Mouse (Mus musculus) limb, embryonic 14.5 days (tissue): ENCODE results near the gene Dio2. TPM values are rescaled to one million over a fixed set of nuclear protein-coding genes. Genes with fewer than 3 reads are reported as not detected.

Experiments used
- ATAC-seq: fragments of 200-750 bp; cut with Nextera tagmentation; 2 replicates; pipeline ENCODE4 v1.8.0; 2017; ENCODE audit warnings: low read depth, moderate number of reproducible peaks, moderate TSS enrichment; ENCODE audit not compliant: low FRiP score
- DNase-seq: peaks from one replicate; pipeline ENCODE4 v3.0.0-alpha.2; 2015; ENCODE audit warnings: low spot score
- H3K27ac ChIP-seq: fragments of 300-500 bp; sonication (generic); replicated peaks from 2 replicates; pipeline ENCODE4 v1.5.1; 2014; ENCODE audit warnings: low read depth, mild to moderate bottlenecking, low read length, moderate library complexity, mixed read lengths
- H3K27me3 ChIP-seq: fragments of 300-500 bp; sonication (generic); 2 replicates; pipeline ENCODE4 v1.6.1; 2014; ENCODE audit warnings: low read length, mixed read lengths; ENCODE audit not compliant: control insufficient read depth, insufficient read depth
- H3K36me3 ChIP-seq: fragments of 300-500 bp; sonication (generic); 2 replicates; pipeline ENCODE4 v1.6.1; 2014; ENCODE audit warnings: mild to moderate bottlenecking, low read length, moderate library complexity, mixed read lengths; ENCODE audit not compliant: control insufficient read depth, insufficient read depth
- H3K4me1 ChIP-seq: fragments of 300-500 bp; sonication (generic); 2 replicates; pipeline ENCODE4 v1.6.1; 2014; ENCODE audit warnings: antibody characterized with exemption, low read length, mixed read lengths; ENCODE audit not compliant: control insufficient read depth, insufficient read depth
- H3K4me2 ChIP-seq: fragments of 300-500 bp; sonication (generic); replicated peaks from 2 replicates; pipeline ENCODE4 v1.6.1; 2014; ENCODE audit warnings: low read depth, mild to moderate bottlenecking, low read length, moderate library complexity; ENCODE audit not compliant: severe bottlenecking
- H3K4me3 ChIP-seq: fragments of 300-500 bp; sonication (generic); replicated peaks from 2 replicates; pipeline ENCODE4 v1.5.1; 2014; ENCODE audit warnings: low read length
- H3K9ac ChIP-seq: fragments of 300-500 bp; sonication (generic); 2 replicates; pipeline ENCODE4 v1.6.1; 2014; ENCODE audit warnings: mild to moderate bottlenecking, low read depth, low read length, moderate library complexity; ENCODE audit not compliant: severe bottlenecking
- H3K9me3 ChIP-seq: fragments of 300-500 bp; sonication (generic); 2 replicates; pipeline ENCODE4 v1.6.1; 2016; ENCODE audit warnings: low read length; ENCODE audit not compliant: control insufficient read depth
- POLR2A ChIP-seq: fragments of 200-500 bp; IDR thresholded peaks from 2 replicates; pipeline ENCODE4 v1.8.0; 2012; ENCODE audit warnings: inconsistent platforms, mild to moderate bottlenecking, moderate library complexity, borderline replicate concordance; ENCODE audit not compliant: insufficient read depth, insufficient read length; ENCODE audit errors: extremely low read depth
- WGBS: fragments of 180-500 bp; shearing (Covaris S2); extraction: QIAGEN DNeasy Blood & Tissue Kit; methylation state at CpG from one replicate; pipeline ENCODE4 v1.1.7; 2014; 5-methylcytosine and 5-hydroxymethylcytosine counted together
- polyA plus RNA-seq, 2 experiments: library from polyadenylated mRNA; depleted of rRNA in 1 of 2; stranded (reverse) in 1 of 2; unstranded in 1 of 2; fragments of >200 nt; fragmentation: Nextera tagmentation in 1 of 2; extraction: Ambion mirVana in 1 of 2; gene quantifications; 2 replicates each; pipeline versions ENCODE4 v1.2.1 to v1.2.3; 2012 to 2014

Dio2 gene
- polyA plus RNA-seq, 2 experiments = 0.50 to 0.58 TPM

GRCm38 (mm10) chr12:90724644-90725043 lies 13.6 kb downstream of the Dio2 start:
- 88% methylated on average over 11 of the region's 11 CpGs for WGBS
- no peak overlapping the region for H3K4me2 ChIP-seq
- no peak overlapping the region for H3K27ac ChIP-seq
- no peaks in the 10 kb centered on the region for H3K36me3 ChIP-seq
- no peak for DNase-seq
- H3K27me3 ChIP-seq = no peaks in the 10 kb centered on the region
- no peak overlapping the region for H3K4me3 ChIP-seq
- H3K9ac ChIP-seq = no peak overlapping the region
- no peak for ATAC-seq
- H3K4me1 ChIP-seq = peaks cover 2% of the 10 kb centered on the region; the same call in 1 of the 2 replicates
- no peak for TF ChIP-seq POLR2A
- H3K9me3 ChIP-seq = no peaks in the 10 kb centered on the region

- Histone ChIP-seq H3K9me3 (no peaks in the 10 kb centered on the region), H3K4me2 (no peak overlapping the region), H3K27me3 (no peaks in the 10 kb centered on the region), H3K27ac (no peak overlapping the region), H3K4me1 (no peaks in the 10 kb centered on the region), H3K36me3 (no peaks in the 10 kb centered on the region), H3K9ac (no peak overlapping the region), H3K4me3 (no peak overlapping the region)
- TF ChIP-seq POLR2A = no peak
- ATAC-seq (no peak), DNase-seq (no peak)
- WGBS = 77% methylated on average over 2 of the region's 2 CpGs
Observed at GRCm38 (mm10) chr12:90694135-90694534, 44.1 kb downstream of the Dio2 start.
